Mouse (Mus musculus) limb, embryonic 15.5 days (tissue): ENCODE measurements around the gene Ccr10. TPM values are rescaled to one million over a fixed set of nuclear protein-coding genes. Genes with fewer than 3 reads are reported as not detected.

Source experiments
- ATAC-seq: fragments of 200-750 bp; cut with Nextera tagmentation; 2 replicates; pipeline ENCODE4 v1.8.0; 2017; ENCODE audit warnings: low read depth, moderate TSS enrichment; ENCODE audit not compliant: insufficient number of reproducible peaks, low FRiP score, low TSS enrichment
- H3K27ac ChIP-seq: fragments of 300-500 bp; sonication (generic); 2 replicates; pipeline ENCODE4 v1.5.1; 2015; ENCODE audit warnings: moderate library complexity, mild to moderate bottlenecking, inconsistent platforms
- H3K27me3 ChIP-seq: fragments of 300-500 bp; sonication (generic); 2 replicates; pipeline ENCODE4 v1.6.1; 2015; ENCODE audit warnings: inconsistent platforms
- H3K36me3 ChIP-seq: fragments of 300-500 bp; sonication (generic); 2 replicates; pipeline ENCODE4 v1.6.1; 2015; ENCODE audit warnings: inconsistent platforms
- H3K4me1 ChIP-seq: fragments of 300-500 bp; sonication (generic); 2 replicates; pipeline ENCODE4 v1.6.1; 2015; ENCODE audit warnings: inconsistent platforms
- H3K4me2 ChIP-seq: fragments of 300-500 bp; sonication (generic); 2 replicates; pipeline ENCODE4 v1.6.1; 2015; ENCODE audit warnings: mild to moderate bottlenecking, inconsistent platforms
- H3K4me3 ChIP-seq: fragments of 300-500 bp; sonication (generic); 2 replicates; pipeline ENCODE4 v1.5.1; 2015; ENCODE audit warnings: mild to moderate bottlenecking, inconsistent platforms
- H3K9ac ChIP-seq: fragments of 300-500 bp; sonication (generic); 2 replicates; pipeline ENCODE4 v1.6.1; 2015; ENCODE audit warnings: inconsistent platforms
- H3K9me3 ChIP-seq: fragments of 300-500 bp; sonication (generic); 2 replicates; pipeline ENCODE4 v1.6.1; 2016; ENCODE audit warnings: inconsistent platforms
- WGBS: fragments of 180-500 bp; shearing (Covaris S2); methylation state at CpG from one replicate; pipeline ENCODE4 v1.1.7; 2015; 5-methylcytosine and 5-hydroxymethylcytosine counted together
- polyA plus RNA-seq: library from polyadenylated mRNA; unstranded; fragments of >200 nt; fragmentation: Nextera tagmentation; extraction: Ambion mirVana; gene quantifications from 2 replicates; pipeline ENCODE4 v1.2.1, GENCODE M21; 2015

Ccr10 gene
- 0.14 and 0.36 TPM in 2 replicates for polyA plus RNA-seq

DNA sequence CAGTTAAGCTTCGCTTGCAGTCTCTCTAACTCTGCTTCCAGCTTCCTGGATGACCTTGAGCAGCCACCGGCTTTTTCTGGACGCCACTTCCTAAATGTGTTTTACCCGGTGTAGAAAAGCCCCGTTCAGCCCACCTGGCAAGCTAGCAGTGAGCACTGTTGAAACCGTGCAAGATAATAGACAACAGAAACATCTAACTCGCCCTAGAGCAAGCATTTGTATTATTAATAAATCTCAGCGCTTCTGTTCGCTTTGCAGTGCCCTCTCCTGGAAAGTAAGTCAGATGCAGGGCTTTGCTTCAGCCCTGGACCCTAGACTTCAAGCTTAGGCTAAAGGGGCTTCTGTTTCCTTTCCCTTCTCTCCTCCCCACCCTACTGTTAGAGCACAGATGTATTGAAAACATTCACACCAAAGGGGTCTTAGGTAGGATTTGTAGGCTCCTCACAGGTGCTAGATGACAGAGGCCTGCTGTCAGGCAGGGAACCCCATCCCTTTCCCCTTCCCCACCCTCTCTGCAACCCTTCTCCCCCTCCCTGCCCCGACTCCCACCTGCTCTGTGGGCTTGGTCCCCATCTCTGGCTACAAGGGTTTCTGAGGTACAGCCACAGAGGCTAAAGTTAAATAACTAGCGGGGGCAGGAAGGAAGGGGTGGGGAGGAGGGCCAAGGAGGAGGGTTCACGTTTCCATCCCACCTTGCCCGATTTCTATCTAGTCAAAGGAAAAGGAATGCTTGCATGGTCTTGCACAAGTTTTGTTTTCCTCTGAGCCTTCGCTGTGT, at the start of gene Ccr10:
Gene Ccr10, minus strand, starts transcription at position 593 of the 778 bp plus-strand sequence.
- H3K4me3 ChIP-seq: peak within 1 kb of the TSS; percentile 36
- 19% methylated on average over 14 of the region's 14 CpGs for WGBS

DNA sequence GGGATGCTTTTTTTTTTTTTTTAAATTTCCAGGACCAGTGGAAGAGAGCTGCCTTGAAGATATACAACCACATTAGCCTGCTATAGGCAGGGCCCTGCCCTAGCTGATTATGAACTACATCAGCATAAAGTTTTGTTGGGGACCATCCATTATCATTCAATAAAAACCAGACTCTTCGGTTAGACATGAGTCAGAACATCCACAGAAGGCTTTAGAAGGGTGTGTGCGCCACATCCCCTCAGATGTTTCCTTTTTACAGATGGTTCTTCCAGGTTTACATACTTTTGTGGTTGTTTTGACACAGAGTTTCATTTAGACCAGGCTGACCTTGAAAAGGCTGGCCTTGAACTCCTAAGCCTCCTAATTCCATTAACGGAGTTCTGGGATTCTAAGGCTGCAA, 49.1 kb upstream of the Ccr10 start:
- ATAC-seq: no peak
- Histone ChIP-seq H3K27ac (no peak overlapping the region), H3K36me3 (0 out of 2 replicates have a peak, but pooled peaks cover 3% of the 10 kb centered on the region), H3K4me2 (no peak overlapping the region), H3K4me3 (no peak overlapping the region), H3K4me1 (0 out of 2 replicates have a peak, but pooled peaks cover under 1% of the 10 kb centered on the region), H3K9ac (no peak overlapping the region), H3K27me3 (no peaks in the 10 kb centered on the region), H3K9me3 (no peaks in the 10 kb centered on the region)
- 81% methylated on average over 3 of the region's 3 CpGs for WGBS

More for the DNA sequence above, at the start of gene Ccr10:
- Histone ChIP-seq H3K4me1 (peaks cover 64% of the 10 kb centered on the region), H3K27me3 (peaks cover 62% of the 10 kb centered on the region), H3K9me3 (no peaks in the 10 kb centered on the region), H3K4me2 (peak within 1 kb of the TSS; percentile 70), H3K9ac (no peak within 1 kb of the TSS), H3K36me3 (no peaks in the 10 kb centered on the region), H3K27ac (no peak within 1 kb of the TSS)
- no peak for ATAC-seq

DNA sequence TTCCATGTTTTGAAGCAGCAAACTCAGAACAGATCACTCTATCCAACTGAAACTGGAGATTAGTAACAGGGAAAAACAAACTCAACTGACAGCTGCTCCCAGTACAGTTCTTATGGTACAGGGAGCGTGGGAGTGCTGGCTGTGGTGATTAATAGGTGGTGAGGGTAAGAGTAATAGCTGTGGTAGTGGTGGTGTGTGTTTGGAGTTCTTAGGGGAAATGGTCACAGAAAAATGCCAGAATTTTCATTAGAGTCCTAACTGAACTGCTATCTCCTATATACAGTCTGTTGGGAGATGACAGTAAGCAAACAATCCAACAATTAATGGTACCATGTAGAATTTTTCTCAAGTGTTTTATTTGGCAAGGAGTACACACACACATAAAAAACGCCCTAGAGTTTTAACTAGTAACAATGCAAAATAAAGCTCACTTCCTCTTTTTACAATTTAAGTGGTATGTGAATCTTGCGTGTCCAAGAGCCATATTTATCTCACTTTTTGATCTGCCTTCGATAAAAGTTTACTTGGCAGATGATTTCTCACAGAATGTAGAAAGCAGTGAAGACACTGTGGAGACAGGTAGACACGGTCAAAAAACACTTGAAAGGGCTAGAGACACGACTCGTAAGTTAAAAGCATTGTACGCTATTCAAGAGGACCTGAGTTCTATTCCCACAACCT, 46.2 kb upstream of the Ccr10 start:
- Histone ChIP-seq H3K4me2 (no peak overlapping the region), H3K9me3 (no peaks in the 10 kb centered on the region), H3K27me3 (no peaks in the 10 kb centered on the region), H3K4me3 (no peak overlapping the region), H3K27ac (no peak overlapping the region), H3K36me3 (peaks cover 16% of the 10 kb centered on the region), H3K9ac (no peak overlapping the region), H3K4me1 (no peaks in the 10 kb centered on the region)
- no peak for ATAC-seq
- WGBS: 82% methylated on average over 8 of the region's 8 CpGs

DNA sequence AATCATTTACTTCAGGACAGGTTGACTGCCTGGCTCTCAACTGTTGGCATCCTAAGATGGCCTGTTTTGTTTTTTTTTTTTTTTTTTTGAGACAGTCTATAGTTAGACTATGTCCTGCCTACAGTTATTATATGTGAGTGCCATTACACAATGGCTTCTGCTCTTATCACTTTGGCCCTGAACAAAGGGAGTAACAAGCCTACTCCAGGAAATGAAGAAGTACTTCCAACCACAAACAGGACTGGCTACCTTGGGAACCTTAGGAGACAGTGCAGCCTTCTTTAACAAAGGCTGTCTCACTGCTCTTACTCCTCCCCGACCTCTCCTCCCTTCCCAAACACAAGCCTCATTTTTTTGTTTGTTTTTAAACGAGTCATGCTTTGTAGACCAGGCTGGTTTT, 45.6 kb upstream of the Ccr10 start:
- Histone ChIP-seq H3K4me3 (no peak overlapping the region), H3K4me2 (no peak overlapping the region), H3K27ac (no peak overlapping the region), H3K27me3 (no peaks in the 10 kb centered on the region), H3K36me3 (peaks cover 22% of the 10 kb centered on the region), H3K9ac (no peak overlapping the region), H3K4me1 (no peaks in the 10 kb centered on the region), H3K9me3 (no peaks in the 10 kb centered on the region)
- 60% methylated on average over 2 of the region's 2 CpGs for WGBS
- ATAC-seq: no peak

DNA sequence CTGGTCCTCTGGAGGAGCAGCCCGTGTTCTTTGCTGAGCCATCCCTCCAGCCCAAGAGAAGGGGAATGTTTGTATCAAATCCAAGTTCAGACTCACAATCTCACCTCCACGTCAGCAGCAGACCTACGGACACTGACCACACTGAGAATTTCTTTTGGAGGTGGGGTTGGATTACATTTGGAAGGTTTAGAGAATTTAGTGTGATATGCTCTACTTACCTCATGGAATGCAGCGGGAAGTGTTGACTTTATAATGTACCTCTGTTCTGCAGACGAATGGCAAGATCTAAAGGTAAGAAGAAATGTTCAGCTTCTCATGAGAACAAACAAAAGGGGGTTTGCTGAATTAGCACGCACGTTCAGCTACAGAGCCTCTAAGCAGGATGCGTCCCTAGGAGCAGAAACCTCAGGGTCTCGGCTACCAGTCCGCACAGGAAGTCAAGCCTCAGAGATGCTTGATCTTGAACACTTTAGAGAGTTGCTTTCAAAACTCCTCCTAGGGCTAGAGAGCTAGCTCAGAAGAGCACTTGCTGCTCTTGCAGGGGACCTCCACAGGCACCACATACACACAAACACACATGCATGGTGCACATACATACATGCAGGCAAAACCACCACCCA, 43.3 kb upstream of the Ccr10 start:
- H3K4me2 ChIP-seq: no peak overlapping the region
- H3K4me3 ChIP-seq: no peak overlapping the region
- no peaks in the 10 kb centered on the region for H3K4me1 ChIP-seq
- 83% methylated on average over 10 of the region's 10 CpGs for WGBS
- H3K9me3 ChIP-seq: no peaks in the 10 kb centered on the region
- H3K9ac ChIP-seq: no peak overlapping the region
- peaks cover 44% of the 10 kb centered on the region for H3K36me3 ChIP-seq
- ATAC-seq: no peak
- no peaks in the 10 kb centered on the region for H3K27me3 ChIP-seq
- no peak overlapping the region for H3K27ac ChIP-seq

DNA sequence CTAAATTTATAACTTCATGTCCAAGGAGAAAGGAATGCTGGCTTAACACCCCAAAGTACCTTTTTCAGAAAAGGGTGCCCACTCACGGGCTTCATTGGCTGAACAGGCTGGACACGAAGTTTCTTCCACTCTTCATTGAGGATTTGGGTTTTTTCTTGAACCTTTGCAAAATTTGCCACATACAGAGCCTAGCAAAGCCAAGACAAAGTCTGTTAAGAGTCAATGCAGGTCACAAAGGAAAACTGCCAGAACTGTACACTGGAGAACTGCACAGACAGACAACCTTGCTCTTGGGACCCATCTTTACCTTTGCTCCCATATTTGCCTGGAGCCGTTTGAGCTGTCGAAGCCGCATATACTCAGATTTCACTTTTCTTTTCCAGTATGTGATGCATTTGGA, 41.7 kb upstream of the Ccr10 start:
- H3K9ac ChIP-seq: no peak overlapping the region
- no peaks in the 10 kb centered on the region for H3K9me3 ChIP-seq
- no peak for ATAC-seq
- no peak overlapping the region for H3K4me2 ChIP-seq
- no peaks in the 10 kb centered on the region for H3K4me1 ChIP-seq
- no peak overlapping the region for H3K4me3 ChIP-seq
- WGBS: 87% methylated on average over 5 of the region's 5 CpGs
- peaks cover 52% of the 10 kb centered on the region for H3K36me3 ChIP-seq
- H3K27me3 ChIP-seq: no peaks in the 10 kb centered on the region
- H3K27ac ChIP-seq: no peak overlapping the region

DNA sequence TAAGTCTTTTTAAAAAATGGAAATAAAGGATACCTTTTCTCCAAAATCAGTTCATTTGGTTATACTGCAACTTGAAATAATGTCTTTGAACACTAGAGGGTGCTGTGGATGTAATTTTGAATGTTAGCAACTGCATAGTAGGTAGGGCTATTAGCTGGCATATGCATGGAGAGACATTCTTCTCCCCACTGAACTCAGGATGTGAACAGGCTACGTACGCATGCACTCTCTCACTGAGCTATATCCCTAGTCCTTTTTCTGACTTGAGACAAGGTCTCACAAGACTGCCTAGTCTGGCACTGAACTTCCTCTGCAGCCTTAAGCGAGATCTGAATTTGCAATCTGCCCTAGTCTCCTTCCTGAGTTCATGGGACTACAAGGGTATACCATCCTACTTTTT, 36.7 kb upstream of the Ccr10 start:
- Histone ChIP-seq H3K4me1 (no peaks in the 10 kb centered on the region), H3K9me3 (no peaks in the 10 kb centered on the region), H3K36me3 (peaks cover 75% of the 10 kb centered on the region), H3K27me3 (no peaks in the 10 kb centered on the region), H3K4me2 (no peak overlapping the region), H3K4me3 (no peak overlapping the region), H3K9ac (no peak overlapping the region), H3K27ac (no peak overlapping the region)
- no peak; the same call in 1 of the 2 replicates for ATAC-seq
- WGBS: 41% methylated on average over 3 of the region's 3 CpGs

DNA sequence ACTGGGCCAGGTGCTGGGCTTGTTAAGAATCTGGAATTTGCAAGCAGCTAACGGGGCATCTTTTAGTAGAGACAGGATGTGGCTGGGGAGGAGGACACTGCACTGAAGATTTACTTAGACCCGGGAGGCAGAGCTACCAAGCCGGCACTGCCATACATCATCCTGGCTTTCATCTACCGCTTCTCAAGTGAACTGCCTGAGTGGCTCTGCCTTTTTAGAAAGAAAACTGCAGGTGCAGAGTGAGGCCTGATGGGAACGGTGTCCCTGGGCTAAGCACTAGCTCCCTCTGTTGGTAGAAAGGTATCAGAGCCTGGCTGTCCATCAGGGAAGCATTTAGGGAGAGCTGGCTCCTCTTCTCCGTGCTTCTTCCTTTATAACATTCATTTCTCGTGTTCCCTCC, 25.7 kb upstream of the Ccr10 start:
- H3K4me3 ChIP-seq: no peak overlapping the region
- H3K27ac ChIP-seq: no peak overlapping the region
- H3K9me3 ChIP-seq: no peaks in the 10 kb centered on the region
- ATAC-seq: no peak
- H3K36me3 ChIP-seq: peaks cover 85% of the 10 kb centered on the region
- H3K9ac ChIP-seq: no peak overlapping the region
- H3K4me2 ChIP-seq: no peak overlapping the region
- no peaks in the 10 kb centered on the region for H3K4me1 ChIP-seq
- 23% methylated on average over 7 of the region's 7 CpGs for WGBS
- H3K27me3 ChIP-seq: no peaks in the 10 kb centered on the region

DNA sequence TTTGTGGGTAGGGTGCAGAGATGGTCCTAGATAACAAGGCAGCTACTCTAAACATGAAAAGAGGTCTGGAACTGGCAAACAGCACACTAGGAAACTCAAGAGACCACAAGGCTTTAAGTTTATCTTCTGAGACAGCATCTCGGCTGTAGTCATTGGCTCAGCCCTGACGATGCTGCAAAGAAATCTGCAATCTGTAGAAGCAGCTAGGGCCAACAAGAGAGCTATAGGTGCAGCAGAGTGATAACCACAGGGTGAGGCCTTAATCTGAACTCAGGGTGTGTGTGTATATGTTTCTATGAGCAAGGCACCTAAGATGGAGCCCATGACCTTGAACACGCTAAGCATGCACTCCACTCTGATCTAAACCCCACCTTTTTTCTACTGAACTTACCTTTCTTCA, 24.3 kb upstream of the Ccr10 start:
- ATAC-seq: no peak
- 94% methylated on average over 3 of the region's 3 CpGs for WGBS

DNA sequence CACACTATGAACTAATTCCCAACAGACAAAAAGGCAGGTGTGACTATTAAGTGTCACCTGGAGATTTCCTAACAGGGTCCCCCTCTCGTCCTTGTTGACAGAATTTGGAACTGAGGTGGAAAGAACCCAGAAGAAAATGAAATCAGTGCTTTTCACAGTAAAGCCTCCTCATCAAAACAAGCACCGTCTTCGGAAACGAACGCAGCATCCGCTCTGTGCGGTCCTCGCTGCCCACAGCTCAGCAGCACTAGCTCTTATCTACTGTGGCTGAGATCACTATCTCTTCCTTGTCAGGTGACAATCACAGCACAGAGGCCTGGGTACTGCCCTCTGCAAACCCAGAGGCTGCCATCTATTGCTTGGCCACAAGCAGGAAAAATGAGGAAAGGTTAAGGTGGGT, 20.9 kb upstream of the Ccr10 start:
- no peak overlapping the region for H3K4me2 ChIP-seq
- H3K36me3 ChIP-seq: peaks cover 86% of the 10 kb centered on the region
- H3K27ac ChIP-seq: no peak overlapping the region
- no peak overlapping the region for H3K9ac ChIP-seq
- peaks cover 6% of the 10 kb centered on the region; the same call in 1 of the 2 replicates for H3K4me1 ChIP-seq
- no peaks in the 10 kb centered on the region for H3K27me3 ChIP-seq
- WGBS: 91% methylated on average over 8 of the region's 8 CpGs
- no peaks in the 10 kb centered on the region for H3K9me3 ChIP-seq
- no peak overlapping the region for H3K4me3 ChIP-seq
- ATAC-seq: no peak

More for the DNA sequence above, 24.3 kb upstream of the Ccr10 start:
- Histone ChIP-seq H3K9ac (no peak overlapping the region), H3K36me3 (peaks cover 89% of the 10 kb centered on the region), H3K27ac (no peak overlapping the region), H3K9me3 (no peaks in the 10 kb centered on the region), H3K27me3 (no peaks in the 10 kb centered on the region), H3K4me1 (no peaks in the 10 kb centered on the region), H3K4me3 (no peak overlapping the region), H3K4me2 (no peak overlapping the region)

DNA sequence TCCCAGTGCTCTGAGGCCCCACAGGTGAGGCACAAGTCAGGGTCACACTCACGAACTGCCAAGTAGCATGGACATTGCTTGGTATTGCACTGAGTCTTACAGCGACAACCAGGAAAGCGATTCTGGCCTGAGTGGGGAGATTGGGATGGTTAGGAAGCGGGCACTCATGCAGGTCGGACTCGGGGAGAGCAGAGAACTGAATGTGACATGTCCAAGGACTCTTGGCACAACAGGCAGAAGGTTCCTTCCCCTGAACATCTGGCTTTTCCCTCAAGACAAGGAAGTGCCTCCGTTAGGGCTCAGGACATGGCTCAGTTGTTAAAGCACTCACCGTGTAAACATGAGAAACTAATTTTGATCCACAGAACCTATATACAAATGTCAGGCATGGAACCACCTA, 20.3 kb upstream of the Ccr10 start:
- no peaks in the 10 kb centered on the region for H3K9me3 ChIP-seq
- no peaks in the 10 kb centered on the region for H3K27me3 ChIP-seq
- H3K4me2 ChIP-seq: no peak overlapping the region
- WGBS: 82% methylated on average over 8 of the region's 8 CpGs
- no peak overlapping the region for H3K4me3 ChIP-seq
- peaks cover 9% of the 10 kb centered on the region for H3K4me1 ChIP-seq
- H3K9ac ChIP-seq: no peak overlapping the region
- no peak for ATAC-seq
- H3K36me3 ChIP-seq: peaks cover 81% of the 10 kb centered on the region
- H3K27ac ChIP-seq: no peak overlapping the region

DNA sequence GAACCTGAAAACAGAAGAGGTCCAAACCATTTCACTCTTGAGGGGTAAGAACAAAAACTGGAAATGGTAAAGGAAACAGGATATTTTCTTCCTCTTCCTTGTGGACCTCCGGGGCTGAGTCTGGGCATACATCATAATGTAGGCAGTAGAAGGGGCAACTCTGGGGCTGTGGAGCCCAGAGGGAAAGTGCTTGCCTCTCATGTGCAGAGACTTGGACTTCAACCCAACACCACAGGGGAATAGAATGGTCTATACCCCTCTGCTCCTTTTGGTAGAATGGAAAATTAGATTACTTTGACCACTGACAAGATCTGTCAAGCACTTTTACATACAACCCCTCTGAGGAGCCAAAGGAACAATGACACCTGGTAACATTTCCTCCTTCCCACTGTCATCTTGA, 19.9 kb upstream of the Ccr10 start:
- H3K4me1 ChIP-seq: peaks cover 13% of the 10 kb centered on the region
- peaks cover 77% of the 10 kb centered on the region for H3K36me3 ChIP-seq
- H3K4me3 ChIP-seq: no peak overlapping the region
- 91% methylated on average over 1 of the region's 1 CpGs for whole genome bisulfite sequencing
- no peak for ATAC-seq
- H3K27me3 ChIP-seq: no peaks in the 10 kb centered on the region
- H3K27ac ChIP-seq: no peak overlapping the region
- H3K9ac ChIP-seq: no peak overlapping the region
- H3K4me2 ChIP-seq: no peak overlapping the region
- H3K9me3 ChIP-seq: no peaks in the 10 kb centered on the region
